Mouse (Mus musculus) heart, embryonic 12.5 days (tissue): Measurements from ENCODE around the gene Pxmp4. TPM values are rescaled to one million over a fixed set of nuclear protein-coding genes. Genes with fewer than 3 reads are reported as not detected.

ENCODE experiments used
- ATAC-seq: fragments of 200-750 bp; cut with Nextera tagmentation; 2 replicates; pipeline ENCODE4 v1.8.0; 2017; ENCODE audit warnings: moderate TSS enrichment, moderate library complexity; ENCODE audit not compliant: insufficient number of reproducible peaks, low FRiP score
- H3K27ac ChIP-seq: fragments of 300-500 bp; sonication (generic); 2 replicates; pipeline ENCODE4 v1.5.1; 2016; ENCODE audit warnings: mild to moderate bottlenecking, moderate library complexity; ENCODE audit not compliant: poor library complexity, severe bottlenecking
- H3K27me3 ChIP-seq: fragments of 300-500 bp; sonication (generic); replicated peaks from 2 replicates; pipeline ENCODE4 v1.6.1; 2016; ENCODE audit warnings: mild to moderate bottlenecking, moderate library complexity
- H3K36me3 ChIP-seq: fragments of 300-500 bp; sonication (generic); 2 replicates; pipeline ENCODE4 v1.6.1; 2016; ENCODE audit warnings: mild to moderate bottlenecking, moderate library complexity
- H3K4me1 ChIP-seq: fragments of 300-500 bp; sonication (generic); replicated peaks from 2 replicates; pipeline ENCODE4 v1.6.1; 2016; ENCODE audit warnings: mild to moderate bottlenecking
- H3K4me2 ChIP-seq: fragments of 300-500 bp; sonication (generic); 2 replicates; pipeline ENCODE4 v1.6.1; 2016; ENCODE audit warnings: mild to moderate bottlenecking, moderate library complexity
- H3K4me3 ChIP-seq: fragments of 300-500 bp; sonication (generic); 2 replicates; pipeline ENCODE4 v1.5.1; 2016; ENCODE audit warnings: mild to moderate bottlenecking
- H3K9ac ChIP-seq: fragments of 300-500 bp; sonication (generic); 2 replicates; pipeline ENCODE4 v1.6.1; 2016; ENCODE audit warnings: mild to moderate bottlenecking, moderate library complexity
- H3K9me3 ChIP-seq: fragments of 300-500 bp; sonication (generic); replicated peaks from 2 replicates; pipeline ENCODE4 v1.6.1; 2016; ENCODE audit warnings: mild to moderate bottlenecking, moderate library complexity
- WGBS: fragments of 180-500 bp; shearing (Covaris S2); methylation state at CpG from one replicate; pipeline ENCODE4 v1.1.7; 2016; 5-methylcytosine and 5-hydroxymethylcytosine counted together
- polyA plus RNA-seq: library from polyadenylated mRNA; unstranded; fragments of >200 nt; fragmentation: Nextera tagmentation; extraction: Ambion mirVana; gene quantifications from 2 replicates; pipeline ENCODE4 v1.2.1, GENCODE M21; 2016

Gene Pxmp4
- polyA plus RNA-seq, 1 experiment from 2014 or later, result 18.9 TPM

- Histone ChIP-seq H3K9ac (no peak overlapping the region), H3K4me2 (no peak overlapping the region), H3K36me3 (peaks cover 17% of the 10 kb centered on the region), H3K9me3 (no peaks in the 10 kb centered on the region), H3K27ac (no peak overlapping the region), H3K4me1 (peaks cover 38% of the 10 kb centered on the region), H3K4me3 (no peak overlapping the region), H3K27me3 (peaks cover 12% of the 10 kb centered on the region; the same call in 1 of the 2 replicates)
- ATAC-seq, result no peak
- WGBS, result 54% methylated on average over 5 of the region's 5 CpGs
These were observed 46.2 kb downstream of the Pxmp4 start for GRCm38 (mm10) chr2:154557184-154557832.

GRCm38 (mm10) chr2:154555235-154555634 lies 48.3 kb downstream of the Pxmp4 start:
- Histone ChIP-seq H3K4me1 (peaks cover 47% of the 10 kb centered on the region), H3K36me3 (peaks cover 1% of the 10 kb centered on the region; the same call in 1 of the 2 replicates), H3K4me2 (no peak overlapping the region), H3K9me3 (no peaks in the 10 kb centered on the region), H3K9ac (no peak overlapping the region), H3K4me3 (no peak overlapping the region), H3K27ac (no peak overlapping the region), H3K27me3 (peaks cover 33% of the 10 kb centered on the region)
- 78% methylated on average over 6 of the region's 6 CpGs for WGBS
- no peak for ATAC-seq

GRCm38 (mm10) chr2:154552424-154552907 lies 51.0 kb downstream of the Pxmp4 start:
- peak; percentile 15; the same call in 1 of the 2 replicates for ATAC-seq
- WGBS, result 17% methylated on average over 27 of the region's 27 CpGs
- peak overlapping the region; percentile 32 for H3K4me3 ChIP-seq
- H3K36me3 ChIP-seq, result no peaks in the 10 kb centered on the region
- no peak overlapping the region for H3K27ac ChIP-seq
- H3K27me3 ChIP-seq, result peaks cover 38% of the 10 kb centered on the region
- no peaks in the 10 kb centered on the region for H3K9me3 ChIP-seq
- H3K4me1 ChIP-seq, result peaks cover 46% of the 10 kb centered on the region
- peak overlapping the region; percentile 42 for H3K9ac ChIP-seq
- H3K4me2 ChIP-seq, result peak overlapping the region; percentile 65

GRCm38 (mm10) chr2:154551927-154552326 lies 51.6 kb downstream of the Pxmp4 start:
- Histone ChIP-seq H3K4me1 (peaks cover 40% of the 10 kb centered on the region), H3K27me3 (peaks cover 38% of the 10 kb centered on the region)
- peak; percentile 18; the same call in 1 of the 2 replicates for ATAC-seq

GRCm38 (mm10) chr2:154551476-154551875 lies 52.0 kb downstream of the Pxmp4 start, which contains the start of gene Actl10:
Actl10 (plus strand) TSS chr2:154551776.
- Histone ChIP-seq H3K27me3 (peaks cover 38% of the 10 kb centered on the region), H3K36me3 (no peaks in the 10 kb centered on the region), H3K9ac (peak within 1 kb of the TSS; percentile 42), H3K27ac (no peak within 1 kb of the TSS), H3K4me2 (peak within 1 kb of the TSS; percentile 65), H3K9me3 (no peaks in the 10 kb centered on the region), H3K4me3 (peak within 1 kb of the TSS; percentile 32), H3K4me1 (peaks cover 39% of the 10 kb centered on the region)
- no peak for ATAC-seq
- WGBS, result 71% methylated on average over 4 of the region's 4 CpGs

More at GRCm38 (mm10) chr2:154551927-154552326, 51.6 kb downstream of the Pxmp4 start:
- Histone ChIP-seq H3K4me3 (peak overlapping the region; percentile 32), H3K27ac (no peak overlapping the region), H3K4me2 (peak overlapping the region; percentile 65), H3K9ac (no peak overlapping the region), H3K9me3 (no peaks in the 10 kb centered on the region), H3K36me3 (no peaks in the 10 kb centered on the region)
- 24% methylated on average over 21 of the region's 21 CpGs for WGBS

- no peak for ATAC-seq
- no peak overlapping the region for H3K4me3 ChIP-seq
- WGBS, result 58% methylated on average over 2 of the region's 2 CpGs
- H3K4me2 ChIP-seq, result no peak overlapping the region
- peaks cover 39% of the 10 kb centered on the region for H3K4me1 ChIP-seq
- no peak overlapping the region for H3K27ac ChIP-seq
- H3K9me3 ChIP-seq, result no peaks in the 10 kb centered on the region
- no peaks in the 10 kb centered on the region for H3K36me3 ChIP-seq
- no peak overlapping the region for H3K9ac ChIP-seq
- H3K27me3 ChIP-seq, result peaks cover 38% of the 10 kb centered on the region
These were observed 52.6 kb downstream of the Pxmp4 start for GRCm38 (mm10) chr2:154550937-154551336.

- WGBS, result 14% methylated on average over 20 of the region's 20 CpGs
These were observed 53.7 kb downstream of the Pxmp4 start for GRCm38 (mm10) chr2:154549886-154550189.

GRCm38 (mm10) chr2:154549127-154549885 lies 54.2 kb downstream of the Pxmp4 start:
- peak overlapping the region; percentile 91 for H3K4me2 ChIP-seq
- ATAC-seq, result peak; percentile 70
- H3K36me3 ChIP-seq, result no peaks in the 10 kb centered on the region
- H3K27me3 ChIP-seq, result peaks cover 34% of the 10 kb centered on the region
- peak overlapping the region; percentile 57 for H3K9ac ChIP-seq
- H3K4me1 ChIP-seq, result peaks cover 28% of the 10 kb centered on the region
- 4% methylated on average over 48 of the region's 48 CpGs for WGBS
- H3K27ac ChIP-seq, result no peak overlapping the region
- peak overlapping the region; percentile 51 for H3K4me3 ChIP-seq
- H3K9me3 ChIP-seq, result no peaks in the 10 kb centered on the region

More at GRCm38 (mm10) chr2:154549886-154550189, 53.7 kb downstream of the Pxmp4 start:
- Histone ChIP-seq H3K4me3 (peak overlapping the region; percentile 51), H3K27ac (no peak overlapping the region), H3K9ac (no peak overlapping the region), H3K4me2 (peak overlapping the region; percentile 91), H3K9me3 (no peaks in the 10 kb centered on the region), H3K36me3 (no peaks in the 10 kb centered on the region), H3K27me3 (peaks cover 38% of the 10 kb centered on the region), H3K4me1 (peaks cover 30% of the 10 kb centered on the region)
- no peak for ATAC-seq

- H3K36me3 ChIP-seq, result no peaks in the 10 kb centered on the region
- 0 out of 2 replicates have a peak overlapping the region, but pooled peaks have one; percentile 91 for H3K4me2 ChIP-seq
- H3K4me3 ChIP-seq, result no peak overlapping the region
- peaks cover 28% of the 10 kb centered on the region for H3K4me1 ChIP-seq
- no peak overlapping the region for H3K27ac ChIP-seq
- no peak for ATAC-seq
- no peaks in the 10 kb centered on the region for H3K9me3 ChIP-seq
- WGBS, result 52% methylated on average over 3 of the region's 3 CpGs
- H3K9ac ChIP-seq, result no peak overlapping the region
- peaks cover 33% of the 10 kb centered on the region for H3K27me3 ChIP-seq
These were observed 54.8 kb downstream of the Pxmp4 start for GRCm38 (mm10) chr2:154548688-154549087.

- Histone ChIP-seq H3K36me3 (no peaks in the 10 kb centered on the region; the same call in 1 of the 2 replicates), H3K27me3 (peaks cover 20% of the 10 kb centered on the region), H3K9me3 (no peaks in the 10 kb centered on the region), H3K4me1 (peaks cover 18% of the 10 kb centered on the region), H3K4me3 (no peak within 1 kb of the TSS), H3K9ac (no peak within 1 kb of the TSS), H3K27ac (no peak within 1 kb of the TSS), H3K4me2 (no peak within 1 kb of the TSS)
- no peak for ATAC-seq
- 88% methylated on average over 10 of the region's 10 CpGs for WGBS
These were observed 56.8 kb downstream of the Pxmp4 start, which contains the start of gene 1700003F12Rik for GRCm38 (mm10) chr2:154546711-154547110. 1700003F12Rik (plus strand) TSS chr2:154547085.
